Mouse (Mus musculus) forebrain, embryonic 15.5 days (tissue): ENCODE results near the gene Emx2. TPM values are rescaled to one million over a fixed set of nuclear protein-coding genes. Genes with fewer than 3 reads are reported as not detected.

Source experiments
- ATAC-seq: fragments of 200-750 bp; cut with Nextera tagmentation; replicated peaks from 2 replicates; pipeline ENCODE4 v1.8.0; 2017; ENCODE audit warnings: mild to moderate bottlenecking, moderate TSS enrichment, moderate library complexity
- H3K27ac ChIP-seq: fragments of 300-500 bp; sonication (generic); replicated peaks from 2 replicates; pipeline ENCODE4 v1.5.1; 2015; ENCODE audit warnings: mild to moderate bottlenecking, inconsistent platforms
- H3K27me3 ChIP-seq: fragments of 300-500 bp; sonication (generic); 2 replicates; pipeline ENCODE4 v1.6.1; 2015; ENCODE audit warnings: inconsistent platforms
- H3K36me3 ChIP-seq: fragments of 300-500 bp; sonication (generic); 2 replicates; pipeline ENCODE4 v1.6.1; 2015; ENCODE audit warnings: mild to moderate bottlenecking, inconsistent platforms
- H3K4me1 ChIP-seq: fragments of 300-500 bp; sonication (generic); 2 replicates; pipeline ENCODE4 v1.6.1; 2015; ENCODE audit warnings: inconsistent platforms
- H3K4me2 ChIP-seq: fragments of 300-500 bp; sonication (generic); replicated peaks from 2 replicates; pipeline ENCODE4 v1.6.1; 2015; ENCODE audit warnings: mild to moderate bottlenecking, inconsistent platforms
- H3K4me3 ChIP-seq: fragments of 300-500 bp; sonication (generic); 2 replicates; pipeline ENCODE4 v1.5.1; 2015; ENCODE audit warnings: mild to moderate bottlenecking, inconsistent platforms
- H3K9ac ChIP-seq: fragments of 300-500 bp; sonication (generic); replicated peaks from 2 replicates; pipeline ENCODE4 v1.6.1; 2015; ENCODE audit warnings: mild to moderate bottlenecking, inconsistent platforms
- H3K9me3 ChIP-seq: fragments of 300-500 bp; sonication (generic); 2 replicates; pipeline ENCODE4 v1.6.1; 2016; ENCODE audit warnings: inconsistent platforms
- WGBS: fragments of 180-500 bp; shearing (Covaris S2); methylation state at CpG from one replicate; pipeline ENCODE4 v1.1.7; 2015; ENCODE audit warnings: mixed read lengths; 5-methylcytosine and 5-hydroxymethylcytosine counted together
- polyA plus RNA-seq: library from polyadenylated mRNA; unstranded; fragments of >200 nt; fragmentation: Nextera tagmentation; extraction: Ambion mirVana; gene quantifications from 2 replicates; pipeline ENCODE4 v1.2.1, GENCODE M21; 2015

Gene Emx2
- polyA plus RNA-seq, 1 experiment from 2014 or later, result 14.7 TPM

DNA sequence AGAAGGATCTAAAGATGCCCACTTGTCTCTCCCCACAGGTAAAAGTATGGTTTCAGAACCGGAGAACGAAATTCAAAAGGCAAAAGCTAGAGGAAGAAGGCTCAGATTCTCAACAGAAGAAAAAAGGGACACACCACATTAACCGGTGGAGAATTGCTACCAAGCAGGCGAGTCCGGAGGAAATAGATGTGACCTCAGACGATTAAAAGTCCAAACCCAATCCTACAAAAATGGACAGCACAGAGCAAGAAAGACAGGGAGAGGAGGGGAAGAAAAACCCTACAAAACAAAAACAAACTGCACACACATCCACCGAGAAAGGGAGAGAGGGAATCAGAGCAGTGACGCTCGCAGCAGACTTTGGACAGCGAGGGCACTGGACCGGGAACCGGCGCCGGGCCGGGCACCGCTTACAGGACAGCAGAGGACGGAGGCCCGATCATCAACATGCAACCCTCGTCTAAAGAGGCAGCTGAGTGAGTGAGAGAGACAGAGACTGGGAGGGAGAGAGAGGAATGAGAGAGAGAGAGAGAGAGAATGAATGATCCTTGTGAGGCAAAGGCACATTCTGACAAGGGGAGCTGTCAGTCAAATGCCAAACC lies 5.8 kb downstream of the Emx2 start:
- H3K4me1 ChIP-seq, result peaks cover 69% of the 10 kb centered on the region
- H3K4me2 ChIP-seq, result peak overlapping the region; percentile 68
- H3K9me3 ChIP-seq, result no peaks in the 10 kb centered on the region
- peak overlapping the region; percentile 60 for H3K4me3 ChIP-seq
- 5% methylated on average over 19 of the region's 19 CpGs for WGBS
- H3K9ac ChIP-seq, result peak overlapping the region; percentile 36
- H3K36me3 ChIP-seq, result no peaks in the 10 kb centered on the region
- ATAC-seq, result no peak
- peak overlapping the region; percentile 29; the same call in 1 of the 2 replicates for H3K27ac ChIP-seq
- H3K27me3 ChIP-seq, result peaks cover 22% of the 10 kb centered on the region; the same call in 1 of the 2 replicates

- H3K4me2 ChIP-seq, result peak overlapping the region; percentile 26; the same call in 1 of the 2 replicates
- no peak overlapping the region for H3K9ac ChIP-seq
- WGBS, result 9% methylated on average over 2 of the region's 2 CpGs
- H3K36me3 ChIP-seq, result no peaks in the 10 kb centered on the region
- no peaks in the 10 kb centered on the region for H3K9me3 ChIP-seq
- peaks cover 74% of the 10 kb centered on the region for H3K4me1 ChIP-seq
- peak overlapping the region; percentile 84 for H3K27ac ChIP-seq
- no peak for ATAC-seq
- peaks cover 34% of the 10 kb centered on the region for H3K27me3 ChIP-seq
- no peak overlapping the region for H3K4me3 ChIP-seq
These were observed 7.1 kb downstream of the Emx2 start for GRCm38 (mm10) chr19:59465281-59465680.

DNA sequence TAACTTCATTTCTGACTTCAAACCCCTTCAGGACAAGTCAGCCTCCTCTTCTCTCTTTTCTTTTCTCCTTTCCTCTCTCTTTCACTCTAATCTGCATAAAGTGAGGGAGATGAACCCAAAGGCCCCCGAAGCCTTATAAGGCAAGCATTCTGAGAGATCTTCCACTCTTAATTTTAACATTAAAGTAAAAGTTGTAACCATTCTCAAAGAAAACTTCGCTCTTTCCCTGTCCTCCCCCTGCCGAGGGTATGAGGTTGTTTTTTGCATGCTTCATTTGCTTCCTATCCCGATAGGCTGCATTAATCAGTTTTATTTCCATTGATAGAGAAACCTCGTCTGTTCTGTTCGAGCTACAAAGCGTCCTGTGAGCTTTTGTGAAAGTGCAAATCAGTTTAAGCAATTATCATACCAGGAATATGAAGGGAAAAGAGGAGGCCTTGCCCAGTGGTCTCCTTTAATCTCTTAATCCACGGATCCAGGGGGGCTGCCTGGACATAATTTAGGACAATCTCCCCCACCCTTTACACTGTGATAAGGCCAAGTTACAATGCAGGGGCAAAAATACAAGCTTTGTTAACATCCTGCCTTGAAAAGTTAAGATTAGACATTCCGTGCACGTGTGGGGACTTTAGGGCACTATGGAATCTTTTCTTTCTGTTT lies 7.7 kb downstream of the Emx2 start:
- H3K4me2 ChIP-seq, result peak overlapping the region; percentile 26
- ATAC-seq, result no peak; the same call in 1 of the 2 replicates
- peaks cover 79% of the 10 kb centered on the region for H3K4me1 ChIP-seq
- no peak overlapping the region; the same call in 1 of the 2 replicates for H3K9ac ChIP-seq
- H3K4me3 ChIP-seq, result 0 out of 2 replicates have a peak overlapping the region, but pooled peaks have one; percentile 6
- H3K27me3 ChIP-seq, result peaks cover 34% of the 10 kb centered on the region
- peak overlapping the region; percentile 84 for H3K27ac ChIP-seq
- no peaks in the 10 kb centered on the region for H3K9me3 ChIP-seq
- 5% methylated on average over 10 of the region's 10 CpGs for WGBS
- no peaks in the 10 kb centered on the region for H3K36me3 ChIP-seq

DNA sequence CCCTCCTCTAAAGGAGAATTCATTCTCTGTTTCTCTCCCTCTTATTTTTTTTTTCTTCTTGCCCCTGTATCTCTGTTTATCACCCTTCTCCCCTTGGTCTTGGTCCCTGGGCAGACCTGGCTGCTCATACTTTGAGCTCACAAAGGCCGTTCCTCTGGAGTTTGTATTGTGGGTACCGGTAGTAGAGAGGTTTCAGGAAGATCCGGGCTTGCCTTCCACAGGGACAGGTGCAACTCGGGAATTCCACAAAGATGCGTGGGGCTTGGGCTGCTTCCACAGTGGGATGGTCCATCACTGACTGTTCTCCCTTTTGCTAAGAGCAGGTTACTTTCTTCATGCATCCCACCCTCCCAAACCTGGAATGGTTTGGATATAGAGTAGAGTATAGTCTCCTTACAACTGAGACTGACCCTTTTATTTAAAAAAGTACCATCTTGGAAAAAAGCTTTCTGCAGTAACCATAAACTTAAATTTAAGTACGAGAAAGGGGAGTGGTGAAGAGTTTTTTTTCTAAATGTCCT lies 8.3 kb downstream of the Emx2 start:
- WGBS, result 4% methylated on average over 6 of the region's 6 CpGs
- no peak overlapping the region for H3K9ac ChIP-seq
- peaks cover 80% of the 10 kb centered on the region for H3K4me1 ChIP-seq
- peaks cover 35% of the 10 kb centered on the region for H3K27me3 ChIP-seq
- H3K4me2 ChIP-seq, result peak overlapping the region; percentile 47
- ATAC-seq, result no peak
- H3K4me3 ChIP-seq, result peak overlapping the region; percentile 22; the same call in 1 of the 2 replicates
- H3K27ac ChIP-seq, result peak overlapping the region; percentile 84
- H3K9me3 ChIP-seq, result no peaks in the 10 kb centered on the region
- H3K36me3 ChIP-seq, result no peaks in the 10 kb centered on the region

- WGBS, result 1% methylated on average over 19 of the region's 19 CpGs
- Histone ChIP-seq H3K4me3 (peak overlapping the region; percentile 22), H3K4me1 (peaks cover 74% of the 10 kb centered on the region), H3K4me2 (peak overlapping the region; percentile 47), H3K27me3 (peaks cover 40% of the 10 kb centered on the region), H3K9me3 (no peaks in the 10 kb centered on the region), H3K27ac (peak overlapping the region; percentile 84), H3K9ac (peak overlapping the region; percentile 31; the same call in 1 of the 2 replicates), H3K36me3 (no peaks in the 10 kb centered on the region)
- ATAC-seq, result no peak
These were observed 8.8 kb downstream of the Emx2 start for GRCm38 (mm10) chr19:59467016-59467412.

DNA sequence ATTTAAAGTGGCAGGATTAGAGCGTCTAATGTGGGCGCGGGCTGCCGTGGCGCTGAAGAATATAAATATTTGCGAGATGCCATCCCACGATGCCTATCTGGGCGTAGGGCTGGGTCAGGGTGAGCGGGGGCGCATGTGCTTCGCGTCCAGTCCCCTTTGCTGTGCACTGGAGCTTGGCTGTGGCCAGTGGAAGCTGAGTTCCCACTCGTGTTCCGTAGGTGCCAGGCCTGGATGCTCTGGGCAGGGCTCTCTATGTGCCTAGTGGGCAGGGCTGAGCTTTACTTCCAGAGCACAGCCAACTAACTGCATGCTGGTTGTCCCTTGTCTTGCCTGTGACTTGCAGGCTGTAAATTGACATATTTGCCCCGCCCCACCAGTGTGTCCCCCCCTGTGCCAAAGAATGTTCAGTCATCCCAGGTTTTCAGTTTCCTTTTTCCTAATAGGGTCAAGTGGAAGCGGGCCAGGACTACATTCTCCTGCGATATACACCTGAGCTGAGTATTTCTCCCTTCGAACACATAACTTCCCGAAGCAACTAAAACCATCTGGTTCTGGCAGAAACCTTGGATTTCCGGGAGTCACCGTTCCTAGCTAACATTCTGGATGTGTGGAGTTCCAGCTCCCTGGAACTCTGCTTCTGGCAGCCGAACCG lies 9.4 kb downstream of the Emx2 start:
- WGBS, result under 1% methylated on average over 23 of the region's 23 CpGs
- peaks cover 70% of the 10 kb centered on the region for H3K4me1 ChIP-seq
- peak overlapping the region; percentile 22 for H3K4me3 ChIP-seq
- H3K27me3 ChIP-seq, result peaks cover 40% of the 10 kb centered on the region
- H3K4me2 ChIP-seq, result peak overlapping the region; percentile 47
- peak overlapping the region; percentile 84 for H3K27ac ChIP-seq
- ATAC-seq, result peak; percentile 54
- H3K36me3 ChIP-seq, result no peaks in the 10 kb centered on the region
- H3K9me3 ChIP-seq, result no peaks in the 10 kb centered on the region
- H3K9ac ChIP-seq, result peak overlapping the region; percentile 31; the same call in 1 of the 2 replicates

DNA sequence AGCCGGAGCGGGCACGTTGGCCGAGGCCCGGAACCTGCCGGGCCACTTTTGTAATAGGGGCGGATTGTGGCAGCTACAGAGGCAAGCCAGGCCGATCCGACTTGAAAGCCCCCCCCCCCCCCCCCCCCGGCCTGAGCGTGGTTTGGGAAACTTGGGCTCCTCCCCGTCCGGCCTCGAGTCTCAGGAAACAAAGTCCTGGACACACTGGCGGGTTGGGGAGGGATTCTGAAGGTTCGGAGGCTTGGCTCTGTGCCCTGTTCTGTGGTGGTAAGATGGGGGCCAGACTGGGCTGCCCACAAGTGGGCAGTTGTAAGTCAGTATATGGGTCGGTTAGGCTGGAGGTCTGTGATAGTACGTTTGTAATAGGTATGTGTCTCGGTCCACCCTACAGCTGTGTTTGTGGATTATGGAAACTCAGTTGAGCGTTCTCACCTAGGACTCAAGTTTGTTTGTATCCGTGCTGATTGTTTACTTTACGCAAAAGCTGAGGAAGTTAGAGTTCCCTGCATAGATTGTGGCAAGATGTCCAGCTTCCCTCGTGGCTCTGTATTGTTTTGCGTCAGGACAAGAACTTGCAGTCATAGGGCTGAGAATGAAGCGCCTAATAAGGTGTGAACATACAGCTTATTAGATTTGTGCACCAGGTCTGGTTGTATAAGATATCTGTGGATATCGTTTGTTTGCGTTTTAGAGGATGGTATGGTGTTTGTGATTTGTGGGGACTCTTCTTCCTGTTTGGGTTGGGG lies 10.1 kb downstream of the Emx2 start:
- Histone ChIP-seq H3K4me1 (peaks cover 63% of the 10 kb centered on the region), H3K9ac (no peak overlapping the region), H3K4me2 (peak overlapping the region; percentile 47), H3K27ac (peak overlapping the region; percentile 84), H3K27me3 (peaks cover 40% of the 10 kb centered on the region), H3K36me3 (no peaks in the 10 kb centered on the region), H3K4me3 (peak overlapping the region; percentile 22), H3K9me3 (no peaks in the 10 kb centered on the region)
- 6% methylated on average over 26 of the region's 27 CpGs for WGBS
- no peak for ATAC-seq

GRCm38 (mm10) chr19:59469035-59469949 lies 11.1 kb downstream of the Emx2 start:
- Histone ChIP-seq H3K27ac (peak overlapping the region; percentile 84), H3K27me3 (peaks cover 40% of the 10 kb centered on the region), H3K4me1 (peaks cover 56% of the 10 kb centered on the region), H3K4me3 (peak overlapping the region; percentile 32), H3K36me3 (no peaks in the 10 kb centered on the region), H3K9ac (peak overlapping the region; percentile 33), H3K9me3 (no peaks in the 10 kb centered on the region), H3K4me2 (peak overlapping the region; percentile 47)
- ATAC-seq, result peak; percentile 11; the same call in 1 of the 2 replicates
- under 1% methylated on average over 35 of the region's 35 CpGs for WGBS

GRCm38 (mm10) chr19:59470074-59470630 lies 12.0 kb downstream of the Emx2 start:
- H3K9me3 ChIP-seq, result no peaks in the 10 kb centered on the region
- H3K4me3 ChIP-seq, result no peak overlapping the region
- peaks cover 56% of the 10 kb centered on the region for H3K4me1 ChIP-seq
- H3K27me3 ChIP-seq, result peaks cover 36% of the 10 kb centered on the region
- peak overlapping the region; percentile 47 for H3K4me2 ChIP-seq
- H3K27ac ChIP-seq, result peak overlapping the region; percentile 84
- ATAC-seq, result peak; percentile 21; the same call in 1 of the 2 replicates
- no peaks in the 10 kb centered on the region for H3K36me3 ChIP-seq
- no peak overlapping the region for H3K9ac ChIP-seq
- WGBS, result 14% methylated on average over 11 of the region's 11 CpGs

DNA sequence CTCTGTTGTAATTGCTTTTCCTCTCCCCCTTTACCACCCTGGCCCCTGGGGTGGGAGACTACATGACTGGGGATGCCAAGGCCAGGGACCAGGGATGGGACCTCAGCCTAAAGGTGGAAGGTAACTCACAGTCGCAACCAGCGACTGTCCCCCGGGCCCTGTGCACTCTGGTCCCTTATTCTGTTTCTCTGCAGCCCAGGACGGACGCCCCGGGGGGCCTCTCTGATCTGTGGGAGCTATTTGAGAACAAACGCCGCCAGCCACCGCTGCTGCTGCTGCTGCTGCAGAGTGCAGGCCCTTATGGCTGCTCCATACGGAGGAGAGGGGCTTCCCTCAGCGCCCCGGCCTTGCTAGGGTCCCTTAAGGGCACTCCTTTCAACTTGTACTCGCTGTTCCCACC lies 12.7 kb downstream of the Emx2 start:
- no peaks in the 10 kb centered on the region for H3K9me3 ChIP-seq
- H3K27ac ChIP-seq, result no peak overlapping the region
- H3K4me1 ChIP-seq, result peaks cover 52% of the 10 kb centered on the region
- peak overlapping the region; percentile 3; the same call in 1 of the 2 replicates for H3K4me2 ChIP-seq
- WGBS, result 6% methylated on average over 13 of the region's 13 CpGs
- no peak overlapping the region for H3K9ac ChIP-seq
- H3K27me3 ChIP-seq, result peaks cover 29% of the 10 kb centered on the region
- ATAC-seq, result no peak
- no peaks in the 10 kb centered on the region for H3K36me3 ChIP-seq
- H3K4me3 ChIP-seq, result no peak overlapping the region
